Mouse (Mus musculus) limb, embryonic 14.5 days (tissue): Measurements from ENCODE around the gene Tmem223. TPM values are rescaled to one million over a fixed set of nuclear protein-coding genes. Genes with fewer than 3 reads are reported as not detected.

Source experiments
- ATAC-seq: fragments of 200-750 bp; cut with Nextera tagmentation; 2 replicates; pipeline ENCODE4 v1.8.0; 2017; ENCODE audit warnings: low read depth, moderate number of reproducible peaks, moderate TSS enrichment; ENCODE audit not compliant: low FRiP score
- DNase-seq: peaks from one replicate; pipeline ENCODE4 v3.0.0-alpha.2; 2015; ENCODE audit warnings: low spot score
- H3K27ac ChIP-seq: fragments of 300-500 bp; sonication (generic); replicated peaks from 2 replicates; pipeline ENCODE4 v1.5.1; 2014; ENCODE audit warnings: low read depth, mild to moderate bottlenecking, low read length, moderate library complexity, mixed read lengths
- H3K27me3 ChIP-seq: fragments of 300-500 bp; sonication (generic); 2 replicates; pipeline ENCODE4 v1.6.1; 2014; ENCODE audit warnings: low read length, mixed read lengths; ENCODE audit not compliant: control insufficient read depth, insufficient read depth
- H3K36me3 ChIP-seq: fragments of 300-500 bp; sonication (generic); 2 replicates; pipeline ENCODE4 v1.6.1; 2014; ENCODE audit warnings: mild to moderate bottlenecking, low read length, moderate library complexity, mixed read lengths; ENCODE audit not compliant: control insufficient read depth, insufficient read depth
- H3K4me1 ChIP-seq: fragments of 300-500 bp; sonication (generic); 2 replicates; pipeline ENCODE4 v1.6.1; 2014; ENCODE audit warnings: antibody characterized with exemption, low read length, mixed read lengths; ENCODE audit not compliant: control insufficient read depth, insufficient read depth
- H3K4me2 ChIP-seq: fragments of 300-500 bp; sonication (generic); replicated peaks from 2 replicates; pipeline ENCODE4 v1.6.1; 2014; ENCODE audit warnings: low read depth, mild to moderate bottlenecking, low read length, moderate library complexity; ENCODE audit not compliant: severe bottlenecking
- H3K4me3 ChIP-seq: fragments of 300-500 bp; sonication (generic); replicated peaks from 2 replicates; pipeline ENCODE4 v1.5.1; 2014; ENCODE audit warnings: low read length
- H3K9ac ChIP-seq: fragments of 300-500 bp; sonication (generic); 2 replicates; pipeline ENCODE4 v1.6.1; 2014; ENCODE audit warnings: mild to moderate bottlenecking, low read depth, low read length, moderate library complexity; ENCODE audit not compliant: severe bottlenecking
- H3K9me3 ChIP-seq: fragments of 300-500 bp; sonication (generic); 2 replicates; pipeline ENCODE4 v1.6.1; 2016; ENCODE audit warnings: low read length; ENCODE audit not compliant: control insufficient read depth
- POLR2A ChIP-seq: fragments of 200-500 bp; IDR thresholded peaks from 2 replicates; pipeline ENCODE4 v1.8.0; 2012; ENCODE audit warnings: inconsistent platforms, mild to moderate bottlenecking, moderate library complexity, borderline replicate concordance; ENCODE audit not compliant: insufficient read depth, insufficient read length; ENCODE audit errors: extremely low read depth
- WGBS: fragments of 180-500 bp; shearing (Covaris S2); extraction: QIAGEN DNeasy Blood & Tissue Kit; methylation state at CpG from one replicate; pipeline ENCODE4 v1.1.7; 2014; 5-methylcytosine and 5-hydroxymethylcytosine counted together
- polyA plus RNA-seq, 2 experiments: library from polyadenylated mRNA; depleted of rRNA in 1 of 2; stranded (reverse) in 1 of 2; unstranded in 1 of 2; fragments of >200 nt; fragmentation: Nextera tagmentation in 1 of 2; extraction: Ambion mirVana in 1 of 2; gene quantifications; 2 replicates each; pipeline versions ENCODE4 v1.2.1 to v1.2.3; 2012 to 2014

Tmem223 gene
- polyA plus RNA-seq, 2 experiments: 192 to 220 TPM

DNA sequence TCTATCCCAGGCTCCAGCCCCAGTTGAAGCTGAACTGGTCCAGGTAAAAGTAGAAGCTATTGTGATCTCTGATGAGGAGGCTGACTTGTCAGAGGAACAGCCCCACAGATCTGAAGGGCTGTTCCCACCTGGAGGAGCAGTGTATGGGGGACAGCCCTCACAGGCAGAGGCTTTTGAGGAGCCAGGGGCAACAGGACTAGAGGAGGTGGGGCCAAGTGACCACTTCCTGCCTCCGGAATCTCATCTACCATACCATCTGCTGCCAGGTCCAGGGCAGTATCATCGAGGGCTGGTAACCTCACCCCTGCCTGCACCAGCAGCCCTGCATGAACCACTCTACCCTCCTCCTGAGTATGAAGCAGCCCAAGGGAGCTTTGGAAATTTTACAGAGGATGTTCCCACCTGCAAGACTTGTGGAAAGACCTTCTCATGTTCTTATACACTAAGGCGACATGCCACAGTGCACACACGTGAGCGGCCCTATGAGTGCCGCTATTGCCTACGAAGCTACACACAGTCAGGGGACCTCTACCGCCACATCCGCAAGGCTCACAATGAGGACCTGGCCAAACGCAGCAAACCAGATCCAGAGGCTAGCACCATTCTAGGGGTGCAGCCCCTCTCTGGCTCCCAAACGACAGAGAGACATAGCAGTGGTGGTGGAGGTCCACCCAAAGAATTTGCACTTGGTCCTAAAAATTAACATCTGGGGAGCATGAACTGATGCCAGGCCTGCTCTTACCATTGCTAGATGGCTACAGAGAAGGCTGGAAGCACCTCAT is 33.3 kb downstream of the Tmem223 start:
- Histone ChIP-seq H3K4me1 (peaks cover 9% of the 10 kb centered on the region), H3K9ac (no peak overlapping the region), H3K27ac (no peak overlapping the region), H3K36me3 (peaks cover 48% of the 10 kb centered on the region), H3K9me3 (no peaks in the 10 kb centered on the region), H3K27me3 (no peaks in the 10 kb centered on the region), H3K4me2 (no peak overlapping the region), H3K4me3 (no peak overlapping the region)
- DNase-seq: no peak
- 90% methylated on average over 11 of the region's 11 CpGs for WGBS
- no peak for TF ChIP-seq POLR2A
- ATAC-seq: no peak

DNA sequence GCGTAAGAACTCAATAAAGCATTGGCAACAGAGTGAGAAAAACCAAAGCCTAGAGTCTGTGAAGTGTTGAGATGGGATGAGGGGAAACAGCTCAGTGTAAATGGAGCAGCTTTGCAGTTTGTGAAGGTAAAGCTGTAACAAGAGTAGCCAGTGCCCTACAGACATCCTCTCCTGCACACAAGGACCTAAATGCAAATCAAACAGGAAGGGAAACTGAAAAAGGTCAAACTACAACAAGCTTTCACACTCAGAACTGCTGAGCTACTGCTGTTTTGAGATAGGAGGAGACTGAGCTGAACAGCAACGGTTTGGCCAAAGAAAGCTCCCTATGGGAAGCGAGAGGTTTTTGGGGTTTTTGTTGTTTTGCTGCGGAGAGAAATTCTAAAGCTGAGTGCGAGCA is 36.0 kb downstream of the Tmem223 start:
- Histone ChIP-seq H3K27ac (no peak overlapping the region), H3K9me3 (no peaks in the 10 kb centered on the region), H3K4me3 (no peak overlapping the region), H3K9ac (no peak overlapping the region), H3K27me3 (no peaks in the 10 kb centered on the region), H3K36me3 (peaks cover 68% of the 10 kb centered on the region), H3K4me1 (peaks cover 6% of the 10 kb centered on the region), H3K4me2 (no peak overlapping the region)
- ATAC-seq: no peak
- no peak for TF ChIP-seq POLR2A
- DNase-seq: no peak
- WGBS: 95% methylated on average over 5 of the region's 5 CpGs

DNA sequence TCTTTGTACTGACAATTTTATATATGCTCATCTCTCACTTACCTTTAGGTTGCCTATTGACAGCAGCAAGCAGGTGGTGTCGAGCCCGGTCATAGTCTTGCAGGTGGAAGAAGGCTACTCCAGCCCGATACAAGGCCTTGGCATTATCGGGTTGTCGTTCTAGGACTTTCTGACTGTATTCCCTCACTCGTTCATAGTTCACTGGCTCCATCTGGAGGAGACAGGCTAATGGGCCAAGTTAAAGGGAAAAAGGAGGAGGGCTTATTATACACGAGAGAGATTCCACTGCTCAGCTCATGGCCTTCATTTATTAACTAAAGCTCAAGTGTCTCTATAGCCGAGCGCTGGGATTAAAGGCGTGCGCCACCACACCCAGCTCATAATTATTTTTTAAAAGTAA is 45.0 kb downstream of the Tmem223 start:
- no peak overlapping the region for H3K27ac ChIP-seq
- H3K27me3 ChIP-seq: no peaks in the 10 kb centered on the region
- no peaks in the 10 kb centered on the region for H3K9me3 ChIP-seq
- peaks cover 54% of the 10 kb centered on the region for H3K36me3 ChIP-seq
- H3K4me1 ChIP-seq: peaks cover 22% of the 10 kb centered on the region
- TF ChIP-seq POLR2A: no peak
- no peak overlapping the region for H3K4me3 ChIP-seq
- ATAC-seq (no peak), DNase-seq (no peak)
- no peak overlapping the region for H3K4me2 ChIP-seq
- H3K9ac ChIP-seq: no peak overlapping the region
- 80% methylated on average over 11 of the region's 11 CpGs for WGBS

DNA sequence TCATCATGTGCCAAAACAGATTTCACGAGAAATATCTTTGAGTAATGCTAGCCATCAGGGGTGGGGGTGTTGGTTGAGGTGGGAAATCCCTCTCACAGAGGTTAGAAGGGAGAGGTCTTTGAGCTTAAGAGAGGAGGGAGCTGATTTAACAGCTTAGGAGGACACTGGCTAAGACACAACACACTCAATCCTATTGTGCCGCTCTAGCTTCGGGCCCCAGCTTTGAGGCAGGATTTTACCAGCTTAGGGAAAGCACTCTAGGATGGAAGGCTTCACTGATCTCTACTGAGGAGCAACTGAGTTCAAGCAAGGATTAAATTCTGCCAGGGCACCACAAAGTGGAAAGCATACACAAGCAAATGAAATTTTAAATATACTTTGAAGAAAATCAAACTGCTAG is 46.2 kb downstream of the Tmem223 start:
- H3K9me3 ChIP-seq: no peaks in the 10 kb centered on the region
- H3K27ac ChIP-seq: no peak overlapping the region
- H3K36me3 ChIP-seq: peaks cover 45% of the 10 kb centered on the region
- ATAC-seq (no peak), DNase-seq (no peak)
- 0 out of 2 replicates have a peak overlapping the region, but pooled peaks have one; percentile 31 for H3K9ac ChIP-seq
- H3K27me3 ChIP-seq: no peaks in the 10 kb centered on the region
- H3K4me2 ChIP-seq: peak overlapping the region; percentile 87
- 89% methylated on average over 3 of the region's 3 CpGs for WGBS
- peaks cover 25% of the 10 kb centered on the region for H3K4me1 ChIP-seq
- no peak for TF ChIP-seq POLR2A
- peak overlapping the region; percentile 10; the same call in 1 of the 2 replicates for H3K4me3 ChIP-seq

DNA sequence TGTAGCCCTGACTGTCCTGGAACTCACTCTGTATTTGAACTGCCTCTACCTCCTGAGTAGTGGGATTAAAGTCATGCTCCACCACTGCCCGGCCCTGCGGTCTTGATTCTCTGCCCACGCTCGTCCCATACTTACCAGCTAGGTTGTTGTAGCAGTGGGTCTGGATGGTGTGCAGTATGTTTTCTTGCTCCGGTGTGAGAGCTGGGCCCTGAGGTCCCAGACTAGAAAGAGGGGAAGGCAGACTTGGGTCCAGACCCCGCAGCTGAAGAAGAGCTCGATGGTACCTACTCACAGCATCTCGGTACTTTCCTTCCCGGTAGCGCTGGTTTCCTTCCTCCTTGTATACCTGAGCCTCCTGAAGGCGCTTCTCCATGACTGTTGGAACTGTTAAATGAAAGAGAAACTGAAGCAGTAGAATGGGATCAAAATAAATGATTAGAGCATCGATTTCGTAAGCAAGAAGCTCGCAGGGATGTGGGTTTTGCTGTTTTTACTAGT is 47.6 kb downstream of the Tmem223 start:
- peak overlapping the region; percentile 65 for H3K9ac ChIP-seq
- WGBS: 26% methylated on average over 14 of the region's 14 CpGs
- H3K9me3 ChIP-seq: no peaks in the 10 kb centered on the region
- peaks cover 37% of the 10 kb centered on the region for H3K4me1 ChIP-seq
- H3K36me3 ChIP-seq: peaks cover 38% of the 10 kb centered on the region
- H3K27ac ChIP-seq: peak overlapping the region; percentile 92
- DNase-seq (no peak), ATAC-seq (no peak)
- TF ChIP-seq POLR2A: no peak
- peak overlapping the region; percentile 87 for H3K4me2 ChIP-seq
- H3K4me3 ChIP-seq: peak overlapping the region; percentile 100
- no peaks in the 10 kb centered on the region for H3K27me3 ChIP-seq
